Mouse (Mus musculus): ENCODE results near the gene Ap2s1. TPM values are rescaled to one million over a fixed set of nuclear protein-coding genes. Genes with fewer than 3 reads are reported as not detected.
"Not testable (repeated sequence)": the region's sequence is repeated elsewhere in the genome, so short reads cannot be mapped to it uniquely, and the experiment has no call there.

The Ap2s1 gene
- polyA plus RNA-seq, 1 experiment = 206 TPM

GRCm38 (mm10) chr7:16721629-16722028, 16.6 kb upstream of the Ap2s1 start, which contains the start of gene Ceacam9:
Gene Ceacam9, plus strand, starts transcription at chr7:16721929.
- Histone ChIP-seq H3K4me3 (replicated peaks; ENCODE audit: extremely low read depth, low read depth, low read length) (no peak within 1 kb of the TSS), H3K4me1 (ENCODE audit: control insufficient read depth, insufficient read depth, low read length) (no peaks in the 10 kb centered on the region)
- TF ChIP-seq POLR2A (IDR thresholded peaks at IDR 0.05; ENCODE audit: borderline replicate concordance, extremely low read depth, low read depth, low read length) (no peak), CTCF (IDR thresholded peaks at IDR 0.05; ENCODE audit: insufficient read depth, low read length) (no peak)
- DNase-seq = no peak
- WGBS = 89% methylated on average over 2 of the region's 2 CpGs

- not testable (repeated sequence) for H3K4me3 ChIP-seq (replicated peaks; ENCODE audit: extremely low read depth, low read depth, low read length); H3K4me1 ChIP-seq (ENCODE audit: control insufficient read depth, insufficient read depth, low read length); DNase-seq
- WGBS = 64% methylated on average over 3 of the region's 3 CpGs
Measured at GRCm38 (mm10) chr7:16722490-16722889, 15.7 kb upstream of the Ap2s1 start.

- H3K4me1 ChIP-seq (ENCODE audit: control insufficient read depth, insufficient read depth, low read length) = peaks cover 8% of the 10 kb centered on the region
- no peak for TF ChIP-seq POLR2A (IDR thresholded peaks at IDR 0.05; ENCODE audit: borderline replicate concordance, extremely low read depth, low read depth, low read length)
- TF ChIP-seq CTCF (IDR thresholded peaks at IDR 0.05; ENCODE audit: insufficient read depth, low read length) = peak; percentile 58
- no peak overlapping the region for H3K4me3 ChIP-seq (replicated peaks; ENCODE audit: extremely low read depth, low read depth, low read length)
- WGBS = 20% methylated on average over 14 of the region's 14 CpGs
- DNase-seq = peak; percentile 59
Measured at GRCm38 (mm10) chr7:16728596-16729348, 9.4 kb upstream of the Ap2s1 start.

GRCm38 (mm10) chr7:16729563-16729962, 8.6 kb upstream of the Ap2s1 start:
- DNase-seq; H3K4me3 ChIP-seq (replicated peaks; ENCODE audit: extremely low read depth, low read depth, low read length); H3K4me1 ChIP-seq (ENCODE audit: control insufficient read depth, insufficient read depth, low read length): not testable (repeated sequence)
- WGBS = 1% methylated on average over 7 of the region's 7 CpGs

- TF ChIP-seq POLR2A (IDR thresholded peaks at IDR 0.05; ENCODE audit: borderline replicate concordance, extremely low read depth, low read depth, low read length) (no peak), CTCF (IDR thresholded peaks at IDR 0.05; ENCODE audit: insufficient read depth, low read length) (no peak)
- Histone ChIP-seq H3K4me1 (ENCODE audit: control insufficient read depth, insufficient read depth, low read length) (peaks cover 8% of the 10 kb centered on the region), H3K4me3 (replicated peaks; ENCODE audit: extremely low read depth, low read depth, low read length) (no peak overlapping the region)
- DNase-seq = no peak
- 92% methylated on average over 6 of the region's 6 CpGs for WGBS
Measured at GRCm38 (mm10) chr7:16730791-16731190, 7.4 kb upstream of the Ap2s1 start.

GRCm38 (mm10) chr7:16731893-16732422, 6.3 kb upstream of the Ap2s1 start:
- no peak overlapping the region for H3K4me3 ChIP-seq (replicated peaks; ENCODE audit: extremely low read depth, low read depth, low read length)
- DNase-seq = no peak
- TF ChIP-seq POLR2A (IDR thresholded peaks at IDR 0.05; ENCODE audit: borderline replicate concordance, extremely low read depth, low read depth, low read length) (no peak), CTCF (IDR thresholded peaks at IDR 0.05; ENCODE audit: insufficient read depth, low read length) (no peak)
- peaks cover 8% of the 10 kb centered on the region for H3K4me1 ChIP-seq (ENCODE audit: control insufficient read depth, insufficient read depth, low read length)
- 35% methylated on average over 7 of the region's 7 CpGs for WGBS

- no peak for DNase-seq
- H3K4me3 ChIP-seq (replicated peaks; ENCODE audit: extremely low read depth, low read depth, low read length) = no peak overlapping the region
- TF ChIP-seq POLR2A (IDR thresholded peaks at IDR 0.05; ENCODE audit: borderline replicate concordance, extremely low read depth, low read depth, low read length) (no peak), CTCF (IDR thresholded peaks at IDR 0.05; ENCODE audit: insufficient read depth, low read length) (no peak)
- WGBS = 46% methylated on average over 10 of the region's 10 CpGs
- peaks cover 7% of the 10 kb centered on the region; the same call in 1 of the 2 replicates for H3K4me1 ChIP-seq (ENCODE audit: control insufficient read depth, insufficient read depth, low read length)
Measured at GRCm38 (mm10) chr7:16737606-16738072, 571 bp upstream of the Ap2s1 start.

GRCm38 (mm10) chr7:16739056-16739604, 920 bp downstream of the Ap2s1 start:
- Histone ChIP-seq H3K4me1 (ENCODE audit: control insufficient read depth, insufficient read depth, low read length) (peaks cover 7% of the 10 kb centered on the region; the same call in 1 of the 2 replicates), H3K4me3 (replicated peaks; ENCODE audit: extremely low read depth, low read depth, low read length) (peak overlapping the region; percentile 95)
- WGBS = 45% methylated on average over 10 of the region's 10 CpGs
- DNase-seq = no peak
- TF ChIP-seq POLR2A (IDR thresholded peaks at IDR 0.05; ENCODE audit: borderline replicate concordance, extremely low read depth, low read depth, low read length) = no peak
- no peak for TF ChIP-seq CTCF (IDR thresholded peaks at IDR 0.05; ENCODE audit: insufficient read depth, low read length)

- peaks cover 2% of the 10 kb centered on the region; the same call in 1 of the 2 replicates for H3K4me1 ChIP-seq (ENCODE audit: control insufficient read depth, insufficient read depth, low read length)
- WGBS = 80% methylated on average over 4 of the region's 4 CpGs
- TF ChIP-seq POLR2A (IDR thresholded peaks at IDR 0.05; ENCODE audit: borderline replicate concordance, extremely low read depth, low read depth, low read length) (no peak), CTCF (IDR thresholded peaks at IDR 0.05; ENCODE audit: insufficient read depth, low read length) (no peak)
- H3K4me3 ChIP-seq (replicated peaks; ENCODE audit: extremely low read depth, low read depth, low read length) = no peak overlapping the region
- no peak for DNase-seq
Measured at GRCm38 (mm10) chr7:16745373-16745772, 7.2 kb downstream of the Ap2s1 start.

GRCm38 (mm10) chr7:16746093-16746492, 7.9 kb downstream of the Ap2s1 start:
- DNase-seq = peak; percentile 29
- 61% methylated on average over 3 of the region's 3 CpGs for WGBS
- TF ChIP-seq CTCF (IDR thresholded peaks at IDR 0.05; ENCODE audit: insufficient read depth, low read length) (peak; percentile 35; the same call in 1 of the 2 replicates), POLR2A (IDR thresholded peaks at IDR 0.05; ENCODE audit: borderline replicate concordance, extremely low read depth, low read depth, low read length) (no peak)
- Histone ChIP-seq H3K4me3 (replicated peaks; ENCODE audit: extremely low read depth, low read depth, low read length) (no peak overlapping the region), H3K4me1 (ENCODE audit: control insufficient read depth, insufficient read depth, low read length) (peaks cover 2% of the 10 kb centered on the region; the same call in 1 of the 2 replicates)

Data from lung, adult 2 months (tissue).